In the genomic region with DNA sequence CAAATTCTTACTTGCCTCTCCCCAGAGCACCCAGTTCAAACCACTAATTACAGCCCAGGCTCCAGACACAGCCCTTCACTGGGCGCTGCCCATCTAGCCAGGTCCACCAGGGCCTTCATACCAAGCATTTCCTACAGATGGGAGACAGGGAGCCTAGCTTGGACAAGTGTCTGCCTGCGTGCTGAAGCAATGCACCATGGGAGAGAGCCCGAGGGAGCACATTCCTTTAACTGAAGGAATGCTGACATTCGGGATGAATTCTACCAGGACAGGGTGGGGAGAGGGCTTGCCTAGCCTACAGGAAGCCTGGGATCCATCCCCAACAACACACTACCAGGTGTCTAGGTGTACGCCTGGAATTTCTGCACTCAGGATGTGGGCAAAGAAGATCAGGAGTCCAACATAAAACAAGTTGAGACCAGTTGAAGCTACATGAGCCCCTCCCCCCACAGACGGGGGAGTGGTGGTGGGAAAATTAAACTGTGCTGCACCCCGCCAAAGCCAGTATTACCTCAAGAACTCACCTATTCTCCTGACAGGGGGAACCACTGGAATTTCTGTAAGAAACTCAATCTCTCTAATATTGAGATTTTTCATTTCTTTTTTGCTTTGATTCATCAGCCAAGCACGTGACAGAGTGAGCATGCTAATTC, we compare ENCODE assay signal across 9 mouse cellular contexts.
DNase-seq lines count a peak whose midpoint lies in the region; ATAC-seq and TF ChIP-seq lines count a peak whose summit lies in the region.
"Had no signal": no experiment of that assay in that cellular context is flagged by ENCODE, and none has a peak within 500 bp of the region (broad histone marks: within the 10 kb centered on the region; RNA-seq: fewer than 3 reads in every experiment).

No protein-coding gene starts in this region.

- H3K9me3 ChIP-seq in lung, postnatal 0 days (ENCODE audit: low read length): no peaks in the 10 kb centered on the region
- no peaks in the 10 kb centered on the region for H3K9me3 ChIP-seq in stomach, embryonic 16.5 days (replicated peaks; ENCODE audit: control insufficient read depth, low read length)

- intact Hi-C loops in gastrocnemius, adult 2 months (cut with DNase I): no loop called here
- intact Hi-C loops in gastrocnemius, postnatal 36 days (cut with DNase I): no loop called here

- peaks cover 31% of the 10 kb centered on the region for H3K36me3 ChIP-seq in lung, postnatal 0 days (ENCODE audit: insufficient read depth, low read length)
- peaks cover 28% of the 10 kb centered on the region for H3K36me3 ChIP-seq in stomach, embryonic 16.5 days (ENCODE audit: control insufficient read depth, insufficient read depth, low read length)

- no peak for DNase-seq in gastrocnemius, adult 2 months
- DNase-seq in gastrocnemius, postnatal 36 days: no peak
- DNase-seq in lung, postnatal 0 days (ENCODE audit: low spot score): peak; percentile 41
- no peak for DNase-seq in lung, postnatal 25 days (ENCODE audit: low spot score)
- DNase-seq in kidney, adult 8-10 months: peak; percentile 45
- DNase-seq in cerebellum, adult 8-10 months: no peak
- DNase-seq in cerebellum, adult 9-10 months: no peak
- DNase-seq: adrenal gland, adult 2 months had no signal

- WGBS in lung, postnatal 0 days: 62% methylated on average over 8 of the region's 8 CpGs
- 65% methylated on average over 8 of the region's 8 CpGs for WGBS in stomach, embryonic 16.5 days

- H3K4me3 ChIP-seq in gastrocnemius, adult 2 months: no peak overlapping the region
- no peak overlapping the region for H3K4me3 ChIP-seq in lung, postnatal 0 days (ENCODE audit: low read depth, low read length)
- no peak overlapping the region for H3K4me3 ChIP-seq in stomach, embryonic 16.5 days (replicated peaks; ENCODE audit: low read length)

- H3K4me2 ChIP-seq in lung, postnatal 0 days (replicated peaks; ENCODE audit: low read depth, low read length): no peak overlapping the region
- no peak overlapping the region for H3K4me2 ChIP-seq in stomach, embryonic 16.5 days (ENCODE audit: low read depth, low read length)

- ATAC-seq in lung, postnatal 0 days: peak; percentile 80
- peak; percentile 11; the same call in 1 of the 2 replicates for ATAC-seq in stomach, embryonic 16.5 days (ENCODE audit: insufficient read depth, low FRiP score)

- no peaks in the 10 kb centered on the region for H3K4me1 ChIP-seq in lung, postnatal 0 days (ENCODE audit: insufficient read depth, low read depth, low read length)
- peaks cover 6% of the 10 kb centered on the region; the same call in 1 of the 2 replicates for H3K4me1 ChIP-seq in stomach, embryonic 16.5 days (ENCODE audit: control insufficient read depth, insufficient read depth, low read length)

- TF ChIP-seq EP300 in lung, postnatal 0 days (IDR thresholded peaks at IDR 0.05): no peak

- no peaks in the 10 kb centered on the region for H3K27me3 ChIP-seq in lung, postnatal 0 days (replicated peaks; ENCODE audit: insufficient read depth, low read length)
- no peaks in the 10 kb centered on the region for H3K27me3 ChIP-seq in stomach, embryonic 16.5 days (ENCODE audit: control insufficient read depth, insufficient read depth, low read length)

- H3K27ac ChIP-seq in gastrocnemius, adult 2 months: peak overlapping the region; percentile 57
- peak overlapping the region; percentile 8 for H3K27ac ChIP-seq in lung, postnatal 0 days (ENCODE audit: low read length)
- H3K27ac ChIP-seq in stomach, embryonic 16.5 days (ENCODE audit: low read length): peak overlapping the region; percentile 83

- no peak overlapping the region for H3K9ac ChIP-seq in lung, postnatal 0 days (replicated peaks; ENCODE audit: low read depth)
- H3K9ac ChIP-seq in stomach, embryonic 16.5 days (ENCODE audit: low read length): no peak overlapping the region

- no peak for TF ChIP-seq CTCF in gastrocnemius, adult 2 months (IDR thresholded peaks at IDR 0.05)
- TF ChIP-seq CTCF in lung, postnatal 0 days (IDR thresholded peaks at IDR 0.05): no peak

Comparison
In these comparisons a context has a peak if more than half of its experiments do, and no peak if none do; other contexts are left out.
1. DNase-seq: peak in lung, postnatal 0 days (single experiment) and kidney, adult 8-10 months (2 of 2); none in gastrocnemius, adult 2 months (single experiment), gastrocnemius, postnatal 36 days (0 of 2), lung, postnatal 25 days (single experiment), cerebellum, adult 8-10 months (single experiment) and cerebellum, adult 9-10 months (single experiment).
2. H3K27ac ChIP-seq: peak in every context shown above with its lines; median percentile 83 in stomach, embryonic 16.5 days; 57 in gastrocnemius, adult 2 months; 8 in lung, postnatal 0 days.